Mouse (Mus musculus) mature B cell (primary cell): ENCODE results near the gene Tsnaxip1.

Source experiments
- in situ Hi-C: fragments of 300-500 bp; cut with MboI; formaldehyde crosslinking; loops from 2 replicates; pipeline ENCODE4 v1.14.3; 2019

The Tsnaxip1 gene

GRCm38 (mm10) chr8:105826861-105827848 lies at the start of gene Tsnaxip1, which contains the start of gene Ranbp10:
TSS of gene Tsnaxip1 (plus strand) at chr8:105827731.
TSS of gene Ranbp10 (minus strand) at chr8:105827350.
- in situ Hi-C loops, result no loop called here

GRCm38 (mm10) chr8:105777833-105778232 lies 49.7 kb upstream of the Tsnaxip1 start:
- in situ Hi-C loops, result no loop called here

DNA sequence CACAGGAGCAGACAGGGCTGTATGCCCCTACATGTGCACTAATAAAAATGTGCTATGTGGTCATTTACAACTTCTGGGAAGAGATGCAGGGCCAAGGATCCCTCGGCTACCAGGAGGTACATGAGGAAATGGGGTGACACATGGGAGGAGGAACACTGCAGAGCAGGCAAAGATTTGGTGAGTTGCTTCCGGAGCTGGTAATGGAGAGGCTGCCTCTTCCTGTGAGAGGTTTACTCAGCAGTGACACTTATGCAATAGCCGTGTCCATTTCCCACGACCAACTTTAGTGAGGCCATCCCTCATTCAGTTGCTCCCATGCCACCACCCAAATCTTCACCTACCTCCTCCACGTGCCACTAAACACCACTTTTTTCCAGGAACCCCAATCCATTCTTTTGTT lies 47.2 kb upstream of the Tsnaxip1 start:
- in situ Hi-C loops, result no loop called here

DNA sequence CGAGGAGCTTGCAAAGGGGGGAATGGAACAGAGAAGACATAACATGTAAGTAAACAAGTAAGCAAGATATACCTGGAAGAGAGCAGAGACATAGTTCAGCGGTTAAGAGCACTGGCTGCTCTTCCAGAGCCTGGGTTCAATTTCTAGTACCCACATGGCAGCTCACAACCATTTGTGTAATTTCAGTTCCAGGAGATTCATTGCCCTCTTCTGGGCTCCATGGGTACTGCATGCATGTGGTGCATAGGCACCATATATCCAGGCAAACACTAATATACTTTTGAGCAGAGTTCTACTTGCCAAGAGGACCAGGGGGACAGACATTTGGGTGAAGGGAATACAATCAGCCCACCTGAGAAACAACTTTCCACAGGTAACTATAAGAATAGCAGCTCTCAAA lies 39.3 kb upstream of the Tsnaxip1 start:
- in situ Hi-C loops, result no loop called here

- in situ Hi-C loops, result no loop called here
Measured at GRCm38 (mm10) chr8:105788927-105789326, 38.6 kb upstream of the Tsnaxip1 start.

GRCm38 (mm10) chr8:105789626-105790025 lies 37.9 kb upstream of the Tsnaxip1 start:
- in situ Hi-C loops, result no loop called here

DNA sequence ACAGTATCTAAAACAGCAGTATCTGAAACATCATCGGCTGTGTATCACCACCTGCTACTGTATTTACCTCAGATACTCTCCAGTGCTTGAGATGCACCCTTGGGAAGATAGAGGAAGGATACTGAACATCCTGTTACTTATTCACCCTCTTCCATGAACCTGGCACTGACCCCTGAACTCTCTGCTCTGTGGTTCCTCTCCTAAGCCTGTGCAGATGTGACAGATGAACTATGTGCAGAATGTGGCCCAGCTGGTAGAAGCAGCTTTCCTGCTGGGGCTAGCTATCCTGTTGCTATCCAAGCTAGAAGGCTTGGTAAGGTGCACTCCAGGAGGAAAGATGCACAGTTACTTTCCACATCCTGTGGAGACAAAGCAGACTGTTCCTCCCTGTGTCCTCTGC lies 34.2 kb upstream of the Tsnaxip1 start:
- in situ Hi-C loops, result no loop called here

DNA sequence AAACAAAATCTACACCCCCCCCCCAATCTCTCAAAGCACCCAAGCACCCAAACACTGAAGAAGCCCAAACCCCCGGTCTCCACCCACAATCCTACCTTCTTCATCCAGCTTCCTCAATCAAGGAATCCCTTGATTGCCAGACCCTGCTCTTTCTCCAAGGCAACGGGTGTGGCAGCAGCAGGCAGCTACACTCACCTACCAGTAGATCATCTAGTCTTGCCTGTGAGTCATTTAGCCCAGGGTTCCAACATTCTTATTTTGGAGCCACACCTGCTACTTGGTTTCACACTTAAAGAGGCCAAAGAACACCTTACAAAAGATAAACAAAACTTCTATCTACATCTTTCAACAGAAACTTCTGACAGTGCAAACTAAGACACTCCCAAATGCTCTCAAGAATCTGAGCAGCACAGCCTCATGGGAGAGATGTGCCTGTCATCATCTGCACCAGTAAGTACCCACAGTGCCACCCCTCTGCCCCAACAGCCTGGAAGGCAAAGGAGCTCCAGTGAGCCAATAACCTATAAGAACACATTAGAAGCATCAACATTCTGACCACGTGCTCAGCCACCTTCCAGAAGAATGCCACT lies 33.4 kb upstream of the Tsnaxip1 start:
- in situ Hi-C loops, result no loop called here

DNA sequence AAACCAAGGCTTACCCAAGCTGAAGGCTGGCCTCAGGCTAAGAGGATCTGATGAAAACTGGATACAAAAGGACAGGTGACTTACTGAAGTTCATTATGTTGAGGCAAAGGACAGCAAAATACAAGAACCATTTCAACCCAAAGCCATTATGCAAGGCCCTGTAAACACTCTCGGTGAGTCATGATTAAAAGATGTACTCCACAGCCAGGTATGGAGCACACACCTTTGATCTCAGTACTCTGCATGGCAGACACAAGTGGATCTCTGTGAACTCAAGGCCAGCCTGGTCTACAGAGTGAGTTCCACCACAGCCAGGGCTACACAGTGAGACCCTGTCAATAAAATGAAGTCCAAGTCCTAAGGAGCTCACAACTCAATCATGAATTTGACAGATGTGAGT lies 31.7 kb upstream of the Tsnaxip1 start:
- in situ Hi-C loops, result no loop called here

DNA sequence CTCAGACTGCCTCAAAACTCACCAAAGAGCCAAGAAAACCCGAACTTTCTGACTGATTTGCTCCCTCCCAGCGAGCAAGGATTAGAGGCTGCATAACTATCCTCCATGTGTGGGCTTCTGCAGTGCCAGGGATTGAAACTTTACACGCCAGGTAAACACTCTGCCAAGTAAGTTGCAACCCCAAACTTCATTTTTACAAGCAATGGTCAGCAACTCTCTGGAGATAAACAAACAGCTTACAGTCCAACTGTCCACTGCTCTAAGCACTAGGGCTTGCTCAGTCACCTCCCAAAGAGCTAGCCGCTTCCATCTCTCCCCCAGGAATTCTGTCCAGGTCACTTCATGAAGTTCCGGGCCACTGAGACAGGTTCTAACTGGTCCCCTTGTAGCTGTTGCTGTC lies 29.1 kb upstream of the Tsnaxip1 start:
- in situ Hi-C loops, result no loop called here

- in situ Hi-C loops, result no loop called here
Measured at GRCm38 (mm10) chr8:105799091-105799812, 28.3 kb upstream of the Tsnaxip1 start.

DNA sequence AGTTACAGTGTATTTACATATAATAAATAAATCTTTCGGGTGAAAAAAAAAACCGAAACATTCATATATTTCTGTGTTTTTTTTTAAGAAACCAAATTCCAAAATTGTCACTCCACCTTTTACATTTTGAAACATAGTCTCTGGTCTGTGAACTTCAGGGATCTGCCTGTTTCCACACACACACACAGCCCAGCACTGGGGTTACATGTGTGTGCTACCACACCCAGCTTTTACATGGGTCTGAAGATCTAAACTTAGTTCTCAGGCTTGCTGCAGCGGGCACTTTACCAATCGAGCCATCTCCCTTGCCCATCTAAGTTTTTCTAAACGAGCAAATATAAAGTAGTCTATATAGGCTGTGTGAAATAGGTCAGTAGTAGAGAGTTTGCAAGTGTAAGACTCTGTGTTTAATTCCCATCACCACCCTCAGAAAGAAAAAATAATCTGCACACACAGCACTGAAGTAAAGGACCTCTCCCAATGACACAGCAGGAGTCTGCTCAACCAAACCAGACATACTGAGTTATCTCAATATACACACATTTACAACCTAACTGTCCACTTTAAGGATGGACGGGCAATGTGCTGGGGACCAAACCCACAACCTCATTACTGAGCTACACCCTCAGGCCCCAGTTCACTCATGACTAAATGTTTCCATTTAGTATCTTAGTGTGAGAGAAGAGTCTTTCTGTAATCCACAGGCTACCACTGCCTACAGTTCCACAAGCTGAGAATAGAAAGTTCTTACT lies 26.2 kb upstream of the Tsnaxip1 start:
- in situ Hi-C loops, result no loop called here

GRCm38 (mm10) chr8:105804797-105805196 lies 22.7 kb upstream of the Tsnaxip1 start:
- in situ Hi-C loops, result no loop called here

DNA sequence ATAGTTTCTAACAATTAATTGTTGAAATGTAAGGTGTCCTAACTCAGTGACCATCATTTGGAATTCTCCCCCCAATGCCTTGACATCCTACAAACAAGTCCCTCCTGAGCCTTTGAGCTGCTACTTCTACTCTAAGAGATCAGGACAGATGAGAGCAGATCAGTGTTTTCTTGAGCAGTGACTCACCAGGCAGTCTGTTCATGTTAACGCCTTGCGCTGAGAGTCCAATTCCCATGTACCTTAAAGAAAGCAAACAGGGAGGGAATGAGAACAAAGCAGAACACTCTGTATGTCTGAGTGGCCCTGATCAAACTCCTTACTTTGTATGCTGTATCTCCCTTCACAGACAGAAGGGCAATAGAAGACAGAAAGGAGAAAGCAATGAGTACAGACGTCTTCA lies 22.2 kb upstream of the Tsnaxip1 start:
- in situ Hi-C loops, result no loop called here

GRCm38 (mm10) chr8:105805964-105806363 lies 21.6 kb upstream of the Tsnaxip1 start:
- in situ Hi-C loops, result no loop called here

DNA sequence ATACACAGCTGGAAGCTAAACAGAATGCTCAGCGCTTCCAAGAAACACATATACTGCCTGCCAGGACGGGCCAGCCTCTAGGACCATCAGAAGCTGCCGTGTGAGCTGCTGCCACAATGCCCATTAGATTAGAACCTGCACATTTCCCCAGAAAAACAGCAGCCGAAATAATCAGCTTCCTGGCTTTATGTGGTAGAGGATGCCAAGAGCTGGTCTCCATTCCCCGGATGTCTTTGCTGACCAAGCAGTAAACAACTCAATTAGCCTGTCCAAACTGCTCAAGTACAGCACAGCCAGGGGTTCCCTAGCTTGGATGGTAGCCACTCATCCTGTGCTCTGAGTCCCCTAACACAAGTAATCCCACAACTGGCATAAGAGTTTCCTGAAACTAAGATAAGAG lies 19.8 kb upstream of the Tsnaxip1 start:
- in situ Hi-C loops, result no loop called here

DNA sequence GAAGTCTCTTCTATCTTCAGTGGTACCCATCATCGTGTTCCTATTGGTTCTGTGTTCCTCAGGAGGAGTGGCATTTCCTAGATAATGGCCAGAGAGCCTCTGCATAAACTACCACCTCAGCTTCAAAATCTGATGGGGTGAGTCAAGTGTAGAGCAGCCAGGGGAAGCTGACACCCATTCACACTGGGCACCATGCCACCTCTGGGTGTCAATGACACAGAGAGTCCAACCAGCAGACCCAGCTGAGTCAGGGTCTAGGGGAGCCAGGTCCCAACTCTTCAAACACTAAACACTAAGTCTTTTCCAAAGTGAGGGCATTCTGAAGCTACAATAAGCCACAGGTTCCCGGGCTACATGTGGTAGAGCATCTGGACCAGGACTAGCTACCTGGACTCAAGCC lies 19.1 kb upstream of the Tsnaxip1 start:
- in situ Hi-C loops, result no loop called here

- in situ Hi-C loops, result no loop called here
Measured at GRCm38 (mm10) chr8:105810245-105810786, 17.2 kb upstream of the Tsnaxip1 start.

DNA sequence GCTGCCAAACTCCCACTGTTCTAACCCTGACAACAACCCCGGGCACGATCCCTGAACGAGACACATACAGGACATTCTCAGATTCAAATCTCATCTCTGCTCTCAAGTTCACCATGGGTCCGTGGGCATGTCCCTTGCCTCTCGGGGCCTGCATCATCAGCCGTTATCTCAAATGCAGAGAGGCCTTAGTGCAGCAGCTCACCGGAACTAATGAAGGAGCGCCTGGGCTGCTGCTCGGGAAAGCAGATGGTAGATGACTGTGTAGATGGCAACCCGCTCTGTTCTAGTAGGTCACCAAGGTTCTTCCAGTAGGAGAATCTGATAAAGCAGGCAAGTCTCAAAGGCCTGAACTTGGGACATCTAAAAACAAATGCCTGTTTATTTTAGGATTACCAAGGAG lies 16.5 kb upstream of the Tsnaxip1 start:
- in situ Hi-C loops, result no loop called here

DNA sequence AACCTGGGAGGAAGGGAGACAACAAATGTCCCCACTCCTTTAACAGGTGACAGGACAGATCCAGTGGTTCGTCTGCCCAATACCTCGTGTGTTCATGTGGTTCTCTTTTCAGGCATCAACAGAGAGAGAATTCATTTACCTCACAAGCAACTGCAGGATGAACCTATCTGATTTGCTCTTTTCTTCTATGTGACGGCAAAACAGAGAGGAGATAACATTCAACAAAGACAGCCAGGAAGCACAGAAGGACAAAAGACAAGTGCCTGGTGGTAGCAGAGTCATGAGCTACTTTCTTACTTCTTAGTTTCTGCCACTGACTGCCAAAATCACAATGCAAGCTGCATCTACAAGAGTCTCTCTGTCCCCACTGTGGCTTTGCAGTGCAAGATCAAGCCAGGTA lies 16.0 kb upstream of the Tsnaxip1 start:
- in situ Hi-C loops, result no loop called here

- in situ Hi-C loops, result no loop called here
Measured at GRCm38 (mm10) chr8:105812511-105812910, 15.0 kb upstream of the Tsnaxip1 start.

DNA sequence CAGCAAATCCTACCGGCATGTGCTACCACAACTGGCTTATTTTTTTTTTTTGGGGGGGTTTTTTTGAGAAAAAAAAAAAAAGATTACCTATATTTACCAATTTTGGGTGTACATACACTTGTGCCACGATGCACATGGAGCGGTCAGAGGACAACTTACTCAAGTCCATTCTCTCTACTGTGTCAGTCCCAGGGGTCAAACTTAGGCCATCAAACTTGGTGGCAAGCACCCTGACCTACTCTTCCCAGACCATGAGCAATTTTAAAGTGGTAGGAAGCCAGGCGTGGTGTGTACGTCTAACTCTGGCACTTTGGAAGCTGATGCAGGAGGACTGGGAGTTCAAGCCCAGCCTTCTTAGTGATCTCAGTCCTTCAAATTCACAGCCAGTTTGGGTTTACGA lies 14.3 kb upstream of the Tsnaxip1 start:
- in situ Hi-C loops, result no loop called here
